Comparison of ENCODE assay signal across 18 mouse cellular contexts in the genomic region with DNA sequence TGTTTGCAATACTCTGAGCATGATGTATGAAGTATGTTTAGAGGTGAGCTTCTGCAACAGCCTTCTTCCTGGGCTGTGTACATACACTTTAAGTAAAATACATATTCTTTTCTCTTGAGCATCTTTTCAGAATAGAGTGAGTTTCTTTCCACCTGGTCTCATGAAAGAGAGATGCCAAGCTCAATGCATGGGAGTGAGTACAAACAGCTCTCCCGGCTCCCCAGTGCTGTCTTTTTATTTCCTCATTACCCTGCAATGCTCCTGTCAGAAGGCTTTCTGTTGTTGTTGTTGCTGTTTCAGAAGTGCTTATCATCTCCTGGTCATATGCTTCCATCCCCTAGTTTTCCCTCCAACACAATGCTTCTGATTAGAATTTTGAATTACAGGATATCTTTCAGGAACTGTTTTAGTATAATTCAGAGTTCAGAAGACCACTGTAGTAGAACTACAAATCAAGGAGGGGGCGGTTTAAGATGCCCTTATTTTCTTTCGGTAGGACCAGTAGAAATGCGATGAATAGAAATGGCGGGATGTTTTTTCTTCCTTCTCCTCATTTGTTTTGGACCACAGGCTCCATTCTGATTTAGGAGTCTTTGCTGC. TPM values are rescaled to one million over a fixed set of nuclear protein-coding genes. Genes with fewer than 3 reads are reported as not detected.
DNase-seq lines count a peak whose midpoint lies in the region; ATAC-seq and TF ChIP-seq lines count a peak whose summit lies in the region.
"Had no signal": no experiment of that assay in that cellular context is flagged by ENCODE, and none has a peak within 500 bp of the region (broad histone marks: within the 10 kb centered on the region; RNA-seq: fewer than 3 reads in every experiment).

No protein-coding gene starts in this region.

- H3K4me1 ChIP-seq in hindbrain, embryonic 11.5 days (replicated peaks; ENCODE audit: control insufficient read depth, insufficient read depth, low read length), result peaks cover 9% of the 10 kb centered on the region
- peaks cover 50% of the 10 kb centered on the region for H3K4me1 ChIP-seq in midbrain, embryonic 13.5 days (replicated peaks)
- H3K4me1 ChIP-seq in intestine, postnatal 0 days (replicated peaks; ENCODE audit: control insufficient read depth, insufficient read depth, low read length), result no peaks in the 10 kb centered on the region

- no peaks in the 10 kb centered on the region for H3K27me3 ChIP-seq in hindbrain, embryonic 11.5 days (ENCODE audit: control insufficient read depth, insufficient read depth, low read length)
- no peaks in the 10 kb centered on the region for H3K27me3 ChIP-seq in midbrain, embryonic 13.5 days
- H3K27me3 ChIP-seq in intestine, postnatal 0 days (replicated peaks; ENCODE audit: control insufficient read depth, insufficient read depth, low read length), result no peaks in the 10 kb centered on the region
- H3K27me3 ChIP-seq: lung, embryonic 15.5 days; stomach, embryonic 15.5 days had no signal

- H3K4me3 ChIP-seq in left cerebral cortex, adult 2 months, result no peak overlapping the region
- H3K4me3 ChIP-seq in hindbrain, embryonic 11.5 days (ENCODE audit: low read depth, low read length), result no peak overlapping the region
- peak overlapping the region; percentile 22 for H3K4me3 ChIP-seq in midbrain, embryonic 13.5 days (replicated peaks)
- H3K4me3 ChIP-seq in intestine, postnatal 0 days (ENCODE audit: low read depth, low read length), result no peak overlapping the region
- H3K4me3 ChIP-seq: heart, embryonic 10.5 days; lung, embryonic 15.5 days; stomach, embryonic 15.5 days had no signal

- H3K36me3 ChIP-seq in hindbrain, embryonic 11.5 days (ENCODE audit: control insufficient read depth, insufficient read depth, low read length), result no peaks in the 10 kb centered on the region
- no peaks in the 10 kb centered on the region for H3K36me3 ChIP-seq in midbrain, embryonic 13.5 days
- H3K36me3 ChIP-seq in intestine, postnatal 0 days (ENCODE audit: control insufficient read depth, insufficient read depth), result no peaks in the 10 kb centered on the region
- H3K36me3 ChIP-seq: heart, embryonic 10.5 days; lung, embryonic 15.5 days; stomach, embryonic 15.5 days had no signal

- peak overlapping the region; percentile 38 for H3K9ac ChIP-seq in hindbrain, embryonic 11.5 days (ENCODE audit: low read depth, low read length)
- peak overlapping the region; percentile 56 for H3K9ac ChIP-seq in midbrain, embryonic 13.5 days (replicated peaks)
- H3K9ac ChIP-seq in intestine, postnatal 0 days (ENCODE audit: low read depth, low read length), result no peak overlapping the region
- H3K9ac ChIP-seq: lung, embryonic 15.5 days; stomach, embryonic 15.5 days had no signal

- H3K27ac ChIP-seq in left cerebral cortex, adult 2 months, result peak overlapping the region; percentile 81
- H3K27ac ChIP-seq in hindbrain, embryonic 11.5 days (ENCODE audit: low read depth, low read length), result peak overlapping the region; percentile 95
- H3K27ac ChIP-seq in midbrain, embryonic 13.5 days, result peak overlapping the region; percentile 99
- H3K27ac ChIP-seq in intestine, postnatal 0 days (ENCODE audit: low read depth, low read length), result no peak overlapping the region
- H3K27ac ChIP-seq: heart, embryonic 10.5 days; lung, embryonic 15.5 days; stomach, embryonic 15.5 days had no signal

- H3K4me2 ChIP-seq in hindbrain, embryonic 11.5 days (replicated peaks; ENCODE audit: low read depth, low read length), result no peak overlapping the region
- H3K4me2 ChIP-seq in midbrain, embryonic 13.5 days (replicated peaks), result peak overlapping the region; percentile 46
- H3K4me2 ChIP-seq in intestine, postnatal 0 days (replicated peaks; ENCODE audit: low read depth), result no peak overlapping the region
- H3K4me2 ChIP-seq: lung, embryonic 15.5 days; stomach, embryonic 15.5 days had no signal

- no peak for TF ChIP-seq CTCF in left cerebral cortex, adult 2 months (IDR thresholded peaks at IDR 0.05)
- no peak for TF ChIP-seq CTCF in intestine, postnatal 0 days (IDR thresholded peaks at IDR 0.05; ENCODE audit: low read depth)

- no peak for DNase-seq in left cerebral cortex, adult 2 months (ENCODE audit: extremely low spot score in 1 of 2, low spot score in 2 of 2)
- no peak for DNase-seq in left cerebral cortex, postnatal 14 days (ENCODE audit: low spot score in 2 of 2)
- no peak for DNase-seq in hindbrain, embryonic 11.5 days (ENCODE audit: low spot score)
- DNase-seq in gastrocnemius, postnatal 14 days, result no peak
- no peak for DNase-seq in cerebellum, postnatal 25 days
- DNase-seq in layer of hippocampus, adult 11-12 months (ENCODE audit: low spot score), result no peak
- DNase-seq: cerebellum, adult 18-20 months; gastrocnemius, postnatal 10 days; kidney, adult 8-10 months; liver; thymus, postnatal 25 days had no signal

- intact Hi-C loops in left cerebral cortex, adult 2 months (cut with DNase I), result no loop called here
- intact Hi-C loops in left cerebral cortex, postnatal 14 days (cut with DNase I), result no loop called here
- intact Hi-C loops in gastrocnemius, postnatal 14 days (cut with DNase I; ENCODE audit: low total_unique reads), result no loop called here

- H3K9me3 ChIP-seq in hindbrain, embryonic 11.5 days (ENCODE audit: control insufficient read depth, low read length), result no peaks in the 10 kb centered on the region
- no peaks in the 10 kb centered on the region for H3K9me3 ChIP-seq in midbrain, embryonic 13.5 days
- H3K9me3 ChIP-seq in intestine, postnatal 0 days (ENCODE audit: control insufficient read depth), result no peaks in the 10 kb centered on the region
- H3K9me3 ChIP-seq: heart, embryonic 10.5 days; lung, embryonic 15.5 days; stomach, embryonic 15.5 days had no signal

- no peak for ATAC-seq in hindbrain, embryonic 11.5 days (ENCODE audit: low FRiP score)
- ATAC-seq in midbrain, embryonic 13.5 days, result no peak
- no peak for ATAC-seq in intestine, postnatal 0 days

- 42% methylated on average over 5 of the region's 5 CpGs for WGBS in hindbrain, embryonic 11.5 days
- 1% methylated on average over 5 of the region's 5 CpGs for WGBS in midbrain, embryonic 13.5 days
- 60% methylated on average over 5 of the region's 5 CpGs for WGBS in intestine, postnatal 0 days

RNA-seq across cellular contexts. Expression of a gene that starts 3.0 kb away (rescaled TPM):
- total RNA-seq in left cerebral cortex, adult 2 months (2021), result 10 to 100 TPM; 17.9 to 21.8 TPM
- 10 to 100 TPM; 22.8 to 22.9 TPM for total RNA-seq in left cerebral cortex, postnatal 14 days (2021)
- polyA plus RNA-seq in hindbrain, embryonic 11.5 days (2014; fragmentation: Nextera tagmentation; extraction: Ambion mirVana), result 24.4 and 26.6 TPM in 2 replicates
- polyA plus RNA-seq in midbrain, embryonic 13.5 days (2015; fragmentation: Nextera tagmentation; extraction: Ambion mirVana), result 27.6 and 30.9 TPM in 2 replicates
- total RNA-seq in gastrocnemius, postnatal 14 days (2021), result 10 to 100 TPM in 1 of 2 experiments, 1 to 10 TPM in 1; 8.3 to 12.2 TPM
- 5.6 and 5.8 TPM in 2 replicates for polyA plus RNA-seq in intestine, postnatal 0 days (2015; fragmentation: Nextera tagmentation; extraction: Ambion mirVana)

RNA-seq across cellular contexts. Expression of a gene that starts 18.0 kb away (rescaled TPM):
- 10 to 100 TPM; 11.3 to 12.0 TPM for total RNA-seq in left cerebral cortex, adult 2 months (2021)
- total RNA-seq in left cerebral cortex, postnatal 14 days (2021), result 10 to 100 TPM; 20.6 to 23.4 TPM
- 76.1 and 92.7 TPM in 2 replicates for polyA plus RNA-seq in hindbrain, embryonic 11.5 days (2014; fragmentation: Nextera tagmentation; extraction: Ambion mirVana)
- polyA plus RNA-seq in midbrain, embryonic 13.5 days (2015; fragmentation: Nextera tagmentation; extraction: Ambion mirVana), result 95.2 and 101 TPM in 2 replicates
- 1 to 10 TPM; 2.2 to 2.3 TPM for total RNA-seq in gastrocnemius, postnatal 14 days (2021)
- polyA plus RNA-seq in intestine, postnatal 0 days (2015; fragmentation: Nextera tagmentation; extraction: Ambion mirVana), result 2.5 and 2.9 TPM in 2 replicates

RNA-seq across cellular contexts. Expression of a gene that starts 52.5 kb away (rescaled TPM):
- total RNA-seq in left cerebral cortex, adult 2 months (2021), result 10 to 100 TPM; 35.0 to 39.8 TPM
- 10 to 100 TPM; 57.2 to 63.3 TPM for total RNA-seq in left cerebral cortex, postnatal 14 days (2021)
- 25.2 and 27.0 TPM in 2 replicates for polyA plus RNA-seq in hindbrain, embryonic 11.5 days (2014; fragmentation: Nextera tagmentation; extraction: Ambion mirVana)
- polyA plus RNA-seq in midbrain, embryonic 13.5 days (2015; fragmentation: Nextera tagmentation; extraction: Ambion mirVana), result 31.7 and 32.5 TPM in 2 replicates
- total RNA-seq in gastrocnemius, postnatal 14 days (2021), result under 1 TPM; 0.24 to 0.68 TPM
- polyA plus RNA-seq in intestine, postnatal 0 days (2015; fragmentation: Nextera tagmentation; extraction: Ambion mirVana), result 189 and 247 TPM in 2 replicates
- total RNA-seq: heart, postnatal 25 days; monocyte, adult 5-6 weeks had no signal

Comparison
In these comparisons a context has a peak if more than half of its experiments do, and no peak if none do; other contexts are left out.
1. RNA of a gene that starts 52.5 kb away (total RNA-seq): 57.2 to 63.3 TPM in left cerebral cortex, postnatal 14 days and 35.0 to 39.8 TPM in left cerebral cortex, adult 2 months; 0.24 to 0.68 TPM in gastrocnemius, postnatal 14 days; every median in the first group is over 10 times any median in the second.